Mouse (Mus musculus) MEL (cell line): ENCODE data around the gene Gli1. TPM values are rescaled to one million over a fixed set of nuclear protein-coding genes. Genes with fewer than 3 reads are reported as not detected.
"Not testable (repeated sequence)": the region's sequence is repeated elsewhere in the genome, so short reads cannot be mapped to it uniquely, and the experiment has no call there.

Experiments used
- DNase-seq: peaks from one replicate; pipeline ENCODE4 v3.0.0; 2011; ENCODE audit warnings: low read depth, low spot score
- H3K27ac ChIP-seq: 2 replicates; pipeline ENCODE4 v1.5.1; 2012; ENCODE audit warnings: low read depth, mild to moderate bottlenecking, control low read depth, low read length, moderate library complexity; ENCODE audit not compliant: control insufficient read depth
- H3K27me3 ChIP-seq, 2 experiments: fragments of 150-350 bp in 1 of 2; sonication (generic) in 1 of 2; 2 replicates each; pipeline ENCODE4 v1.6.1; 2012; ENCODE audit warnings: low read length in 2 of 2, mild to moderate bottlenecking in 2 of 2, improper control_type of control experiment in 1 of 2, moderate library complexity in 1 of 2; ENCODE audit not compliant: insufficient read depth in 2 of 2, control insufficient read depth in 1 of 2
- H3K36me3 ChIP-seq, 2 experiments: 2 replicates each; pipeline ENCODE4 v1.6.1; 2012 to 2014; ENCODE audit warnings: low read length in 2 of 2, improper control_type of control experiment in 1 of 2, inconsistent platforms in 1 of 2, mild to moderate bottlenecking in 1 of 2; ENCODE audit not compliant: insufficient read depth in 2 of 2, control insufficient read depth in 1 of 2
- H3K4me1 ChIP-seq, 2 experiments: fragments of 150-350 bp in 1 of 2; sonication (generic) in 1 of 2; 2 replicates each; pipeline ENCODE4 v1.6.1; 2012; ENCODE audit warnings: low read length in 2 of 2, improper control_type of control experiment in 1 of 2, mild to moderate bottlenecking in 1 of 2; ENCODE audit not compliant: insufficient read depth in 2 of 2, control insufficient read depth in 1 of 2
- H3K4me3 ChIP-seq, 2 experiments: fragments of 150-350 bp in 1 of 2; sonication (generic) in 1 of 2; 2 replicates each; pipeline ENCODE4 v1.5.1; 2012; ENCODE audit warnings: low read depth in 2 of 2, low read length in 2 of 2, mild to moderate bottlenecking in 2 of 2, moderate library complexity in 2 of 2, control low read depth in 1 of 2, improper control_type of control experiment in 1 of 2; ENCODE audit not compliant: control insufficient read depth in 1 of 2, insufficient read depth in 1 of 2
- H3K79me2 ChIP-seq: 2 replicates; pipeline ENCODE4 v1.6.1; 2012; ENCODE audit warnings: mild to moderate bottlenecking, low read length, moderate library complexity; ENCODE audit not compliant: control insufficient read depth, poor library complexity, insufficient read depth
- H3K9ac ChIP-seq: 2 replicates; pipeline ENCODE4 v1.6.1; 2012; ENCODE audit warnings: low read depth, mild to moderate bottlenecking, control low read depth, low read length, moderate library complexity; ENCODE audit not compliant: control insufficient read depth, poor library complexity, severe bottlenecking
- H3K9me3 ChIP-seq: fragments of 150-350 bp; sonication (generic); replicated peaks from 2 replicates; pipeline ENCODE4 v1.6.1; 2012; ENCODE audit warnings: mild to moderate bottlenecking, low read length, improper control_type of control experiment, moderate library complexity; ENCODE audit not compliant: insufficient read depth
- CHD1 ChIP-seq: IDR thresholded peaks from 2 replicates; pipeline ENCODE4 v1.6.1; 2012; ENCODE audit warnings: low read depth, mild to moderate bottlenecking, inconsistent platforms, low read length, improper control_type of control experiment
- ELF1 ChIP-seq: IDR thresholded peaks from 2 replicates; pipeline ENCODE4 v1.6.1; 2014; ENCODE audit warnings: low read depth, mild to moderate bottlenecking, inconsistent platforms, low read length, improper control_type of control experiment, moderate library complexity
- EP300 ChIP-seq, 2 experiments: IDR thresholded peaks; 2 replicates each; pipeline ENCODE4 v1.6.1; 2011; ENCODE audit warnings: improper control_type of control experiment in 2 of 2, low read length in 2 of 2, low read depth in 1 of 2, mild to moderate bottlenecking in 1 of 2
- ETS1 ChIP-seq: IDR thresholded peaks from 2 replicates; pipeline ENCODE4 v1.6.1; 2012; ENCODE audit warnings: low read depth, mild to moderate bottlenecking, inconsistent platforms, low read length, improper control_type of control experiment, moderate library complexity
- GABPA ChIP-seq: IDR thresholded peaks from 2 replicates; pipeline ENCODE4 v1.6.1; 2012; ENCODE audit warnings: low read depth, mild to moderate bottlenecking, inconsistent platforms, low read length, improper control_type of control experiment, moderate library complexity
- MAFK ChIP-seq: IDR thresholded peaks from 2 replicates; pipeline ENCODE4 v1.6.1; 2011; ENCODE audit warnings: low read depth, mild to moderate bottlenecking, low read length, improper control_type of control experiment, borderline replicate concordance
- MAX ChIP-seq: IDR thresholded peaks from 2 replicates; pipeline ENCODE4 v1.6.1; 2011; ENCODE audit warnings: low read length, improper control_type of control experiment
- MAZ ChIP-seq: IDR thresholded peaks from 2 replicates; pipeline ENCODE4 v1.6.1; 2012; ENCODE audit warnings: low read depth, mild to moderate bottlenecking, inconsistent platforms, low read length, improper control_type of control experiment
- MEF2A ChIP-seq: IDR thresholded peaks from 2 replicates; pipeline ENCODE4 v1.6.1; 2014; ENCODE audit warnings: low read depth, mild to moderate bottlenecking, inconsistent platforms, low read length, improper control_type of control experiment; ENCODE audit not compliant: poor library complexity, insufficient replicate concordance, severe bottlenecking; ENCODE audit errors: extremely low read depth
- MXI1 ChIP-seq: IDR thresholded peaks from 2 replicates; pipeline ENCODE4 v1.6.1; 2011; ENCODE audit warnings: mild to moderate bottlenecking, low read depth, low read length, improper control_type of control experiment
- MYC ChIP-seq: IDR thresholded peaks from 2 replicates; pipeline ENCODE4 v1.6.1; 2011; ENCODE audit warnings: low read depth, mild to moderate bottlenecking, low read length, improper control_type of control experiment, moderate library complexity
- POLR2A ChIP-seq, 2 experiments: IDR thresholded peaks; 2 replicates each; pipeline ENCODE4 v1.6.1; 2011 to 2012; ENCODE audit warnings: low read length in 2 of 2, mild to moderate bottlenecking in 2 of 2, control low read depth in 1 of 2, improper control_type of control experiment in 1 of 2, low read depth in 1 of 2, moderate library complexity in 1 of 2; ENCODE audit not compliant: control insufficient read depth in 1 of 2, insufficient read depth in 1 of 2, poor library complexity in 1 of 2
- POLR2AphosphoS5 ChIP-seq: IDR thresholded peaks from 2 replicates; pipeline ENCODE4 v1.6.1; 2012; ENCODE audit warnings: low read depth, borderline replicate concordance, mild to moderate bottlenecking, inconsistent platforms, low read length, moderate library complexity, mixed read lengths
- RAD21 ChIP-seq: IDR thresholded peaks from 2 replicates; pipeline ENCODE4 v1.6.1; 2011; ENCODE audit warnings: mild to moderate bottlenecking, low read depth, low read length, improper control_type of control experiment
- RCOR1 ChIP-seq: IDR thresholded peaks from 2 replicates; pipeline ENCODE4 v1.6.1; 2012; ENCODE audit warnings: low read depth, mild to moderate bottlenecking, inconsistent platforms, low read length, improper control_type of control experiment
- SMC3 ChIP-seq: IDR thresholded peaks from 2 replicates; pipeline ENCODE4 v1.6.1; 2011; ENCODE audit warnings: low read depth, low read length, improper control_type of control experiment
- TAL1 ChIP-seq: IDR thresholded peaks from 2 replicates; pipeline ENCODE4 v1.6.1; 2012; ENCODE audit warnings: mild to moderate bottlenecking, inconsistent platforms, low read length, moderate library complexity, mixed read lengths
- TCF12 ChIP-seq: IDR thresholded peaks from 2 replicates; pipeline ENCODE4 v1.6.1; 2014; ENCODE audit warnings: low read depth, mild to moderate bottlenecking, inconsistent platforms, low read length, improper control_type of control experiment, moderate library complexity
- UBTF ChIP-seq: IDR thresholded peaks from 2 replicates; pipeline ENCODE4 v1.6.1; 2012; ENCODE audit warnings: low read depth, mild to moderate bottlenecking, inconsistent platforms, low read length, improper control_type of control experiment, moderate library complexity, borderline replicate concordance; ENCODE audit not compliant: insufficient read depth
- ZC3H11A ChIP-seq: IDR thresholded peaks from 2 replicates; pipeline ENCODE4 v1.6.1; 2012; ENCODE audit warnings: low read depth, mild to moderate bottlenecking, inconsistent platforms, low read length, improper control_type of control experiment
- ZMIZ1 ChIP-seq: IDR thresholded peaks from 2 replicates; pipeline ENCODE4 v1.6.1; 2012; ENCODE audit warnings: low read depth, mild to moderate bottlenecking, inconsistent platforms, low read length, improper control_type of control experiment, moderate library complexity
- ZNF384 ChIP-seq: IDR thresholded peaks from 2 replicates; pipeline ENCODE4 v1.6.1; 2012; ENCODE audit warnings: low read depth, mild to moderate bottlenecking, inconsistent platforms, low read length, improper control_type of control experiment
- polyA plus RNA-seq, 2 experiments: library from polyadenylated mRNA; stranded (reverse) in 1 of 2; unstranded in 1 of 2; fragments of >175 nt in 1 of 2; fragments of >200 nt in 1 of 2; gene quantifications; 2 replicates each; pipeline versions ENCODE4 v1.2.1 to v1.2.4; 2012; ENCODE audit warnings: low replicate concordance in 2 of 2, low read depth in 1 of 2; ENCODE audit not compliant: insufficient read length in 2 of 2, insufficient read depth in 1 of 2, missing spikeins in 1 of 2
- total RNA-seq: library from RNA; depleted of rRNA; stranded (reverse); fragments of 300-350 nt; gene quantifications from 2 replicates; pipeline ENCODE4 v1.2.3, GENCODE M21; 2012

The Gli1 gene
- total and polyA plus RNA-seq, 3 experiments, result 1.3 to 8.0 TPM; not detected in 1

- TF ChIP-seq RAD21, result no peak
- TF ChIP-seq ETS1, result no peak; the same call in 1 of the 2 replicates
- TF ChIP-seq UBTF, result no peak
- peak; percentile 73 for TF ChIP-seq MAX
- peak; percentile 93 for TF ChIP-seq ELF1
- 0 out of 2 replicates have a peak, but pooled peaks have one; percentile 17 for TF ChIP-seq RCOR1
- no peak for TF ChIP-seq ZC3H11A
- TF ChIP-seq MEF2A, result no peak
- TF ChIP-seq ZNF384, result no peak
- TF ChIP-seq ZMIZ1, result no peak
- 0 out of 2 replicates have a peak, but pooled peaks have one; percentile 59 for TF ChIP-seq MAZ
- TF ChIP-seq SMC3, result no peak
- no peak for TF ChIP-seq GABPA
- TF ChIP-seq POLR2AphosphoS5, result no peak
- peak; percentile 75 for TF ChIP-seq TCF12
- peak in 1 of 2 experiments; percentile 41; a peak in 1 of 4 replicates for TF ChIP-seq EP300 (IDR thresholded peaks at IDR 0.05; ENCODE audit: low read depth in 1 of 2, low read length in 2 of 2)
- peak; percentile 51 to 86; a peak in 3 of 4 replicates for TF ChIP-seq POLR2A (IDR thresholded peaks at IDR 0.05; ENCODE audit: control insufficient read depth in 1 of 2, insufficient read depth in 1 of 2, low read depth in 1 of 2, low read length in 2 of 2, poor library complexity in 1 of 2)
Measured at GRCm38 (mm10) chr10:127311476-127312355, 30.1 kb downstream of the Gli1 start, which contains the start of gene Mars (continued).

- no peaks in the 10 kb centered on the region for H3K9me3 ChIP-seq
- peak overlapping the region; percentile 75 for H3K27ac ChIP-seq
- TF ChIP-seq MAX (peak; percentile 57; the same call in 1 of the 2 replicates), CHD1 (0 out of 2 replicates have a peak, but pooled peaks have one; percentile 89), RAD21 (no peak), MYC (0 out of 2 replicates have a peak, but pooled peaks have one; percentile 14), MAFK (no peak), MXI1 (peak; percentile 72), TAL1 (peak; percentile 46)
- peaks cover 3 to 16% of the 10 kb centered on the region in 2 experiments; a peak in 3 of 4 replicates for H3K4me1 ChIP-seq
- peaks cover 29% of the 10 kb centered on the region for H3K79me2 ChIP-seq
- peak overlapping the region; percentile 95 for H3K9ac ChIP-seq
- peak; percentile 71 for DNase-seq
- H3K36me3 ChIP-seq, result peaks cover 13 to 18% of the 10 kb centered on the region in 2 experiments
- H3K4me3 ChIP-seq, result peak overlapping the region; percentile 76 to 80
- no peaks in the 10 kb centered on the region for H3K27me3 ChIP-seq
Measured at GRCm38 (mm10) chr10:127310523-127311475, 31.0 kb downstream of the Gli1 start.

GRCm38 (mm10) chr10:127309167-127309566 lies 32.6 kb downstream of the Gli1 start:
- Histone ChIP-seq H3K4me1 (peaks cover 3 to 16% of the 10 kb centered on the region in 2 experiments; a peak in 3 of 4 replicates), H3K36me3 (peaks cover 18% of the 10 kb centered on the region in 2 experiments), H3K79me2 (peaks cover 29% of the 10 kb centered on the region)
- H3K9ac ChIP-seq, H3K4me3 ChIP-seq, H3K9me3 ChIP-seq, H3K27me3 ChIP-seq, H3K27ac ChIP-seq, DNase-seq: not testable (repeated sequence)
